ENCODE assay signal across 8 mouse cellular contexts in the genomic region with DNA sequence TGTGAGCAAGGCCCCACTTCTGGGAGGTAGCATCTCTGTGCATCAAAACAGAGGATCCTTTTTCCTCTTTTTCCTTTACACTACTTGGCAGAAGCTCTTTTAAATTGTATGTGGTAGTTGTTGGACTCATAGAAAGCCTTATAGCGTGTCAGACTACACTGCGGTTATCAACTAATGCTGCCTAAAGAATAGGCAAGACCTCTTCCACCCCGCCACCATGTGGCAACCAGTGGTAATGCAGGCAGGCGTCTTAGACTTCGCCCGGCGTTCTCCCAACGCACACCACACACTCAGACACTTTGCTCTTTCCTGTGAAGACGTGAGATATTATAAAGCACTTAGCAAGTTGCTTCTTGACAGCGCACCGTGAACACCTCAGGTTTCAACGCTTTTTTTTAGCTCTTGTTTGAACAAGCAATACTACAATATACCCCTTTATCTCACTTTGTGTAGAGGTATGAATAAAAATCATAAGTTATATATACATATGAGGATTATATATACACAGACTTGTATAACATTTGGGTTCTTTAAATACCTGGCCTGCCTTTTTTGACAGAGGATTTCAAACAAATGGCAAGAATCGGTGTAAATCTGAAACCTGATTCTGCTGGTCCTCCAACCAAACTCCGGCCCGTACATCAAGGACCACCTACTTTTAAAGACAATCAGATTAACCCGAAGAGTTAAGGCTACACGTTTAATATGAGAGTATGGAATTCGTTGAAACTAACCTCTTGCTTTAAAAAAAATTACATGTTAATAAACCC. TPM values are rescaled to one million over a fixed set of nuclear protein-coding genes. Genes with fewer than 3 reads are reported as not detected.
DNase-seq lines count a peak whose midpoint lies in the region; ATAC-seq and TF ChIP-seq lines count a peak whose summit lies in the region.

No protein-coding gene starts in this region.

- no peak for TF ChIP-seq POLR2A in ES-Bruce4 (IDR thresholded peaks at IDR 0.05; ENCODE audit: insufficient read depth, low read length)

- peak; percentile 73 for ATAC-seq in forebrain, embryonic 13.5 days
- ATAC-seq in lung, postnatal 0 days: peak; percentile 61

- WGBS in forebrain, embryonic 13.5 days: 11% methylated on average over 18 of the region's 18 CpGs
- 10% methylated on average over 18 of the region's 18 CpGs for WGBS in lung, postnatal 0 days

- intact Hi-C loops in heart, postnatal 36 days (cut with DNase I): loop anchor here (1.0 to 10.0 kb wide), 8 partner anchors 49 to 499 kb away; a partner anchor contains a TSS

- TF ChIP-seq CTCF in ES-Bruce4 (IDR thresholded peaks at IDR 0.05; ENCODE audit: low read depth, low read length): peak; percentile 78
- TF ChIP-seq CTCF in lung, postnatal 0 days (IDR thresholded peaks at IDR 0.05): peak; percentile 99

- no peak overlapping the region for H3K9ac ChIP-seq in ES-Bruce4 (ENCODE audit: low read depth, poor library complexity, severe bottlenecking)
- H3K9ac ChIP-seq in forebrain, embryonic 13.5 days: no peak overlapping the region
- no peak overlapping the region for H3K9ac ChIP-seq in lung, postnatal 0 days (replicated peaks; ENCODE audit: low read depth)

- no peaks in the 10 kb centered on the region for H3K9me3 ChIP-seq in ES-Bruce4 (replicated peaks; ENCODE audit: control insufficient read depth, insufficient read depth, low read length, poor library complexity, severe bottlenecking)
- H3K9me3 ChIP-seq in forebrain, embryonic 13.5 days (replicated peaks): no peaks in the 10 kb centered on the region
- no peaks in the 10 kb centered on the region for H3K9me3 ChIP-seq in lung, postnatal 0 days (ENCODE audit: low read length)

- H3K27me3 ChIP-seq in ES-Bruce4 (ENCODE audit: control insufficient read depth, insufficient read depth, low read length, poor library complexity, severe bottlenecking): no peaks in the 10 kb centered on the region
- H3K27me3 ChIP-seq in forebrain, embryonic 13.5 days: peaks cover 25% of the 10 kb centered on the region
- no peaks in the 10 kb centered on the region for H3K27me3 ChIP-seq in lung, postnatal 0 days (replicated peaks; ENCODE audit: insufficient read depth, low read length)

- no peak overlapping the region for H3K4me2 ChIP-seq in forebrain, embryonic 13.5 days
- H3K4me2 ChIP-seq in lung, postnatal 0 days (replicated peaks; ENCODE audit: low read depth, low read length): no peak overlapping the region

- peaks cover 11% of the 10 kb centered on the region; the same call in 1 of the 2 replicates for H3K36me3 ChIP-seq in ES-Bruce4 (ENCODE audit: control insufficient read depth, insufficient read depth, low read length, poor library complexity, severe bottlenecking)
- no peaks in the 10 kb centered on the region for H3K36me3 ChIP-seq in forebrain, embryonic 13.5 days (ENCODE audit: poor library complexity, severe bottlenecking)
- no peaks in the 10 kb centered on the region for H3K36me3 ChIP-seq in lung, postnatal 0 days (ENCODE audit: insufficient read depth, low read length)

- H3K27ac ChIP-seq in ES-Bruce4 (ENCODE audit: insufficient read depth, low read length): peak overlapping the region; percentile 29; the same call in 1 of the 2 replicates
- no peak overlapping the region for H3K27ac ChIP-seq in forebrain, embryonic 13.5 days
- no peak overlapping the region for H3K27ac ChIP-seq in lung, postnatal 0 days (ENCODE audit: low read length)

- peak; percentile 75 for DNase-seq in c-Kit-positive CD71-positive TER-119-negative erythroid progenitor cells, embryonic 14.5 days (ENCODE audit: low read depth)
- peak; percentile 84 to 93 for DNase-seq in heart, postnatal 36 days
- DNase-seq in layer of hippocampus, adult 9-10 months (ENCODE audit: low spot score): peak; percentile 80
- DNase-seq in lung, postnatal 0 days (ENCODE audit: low spot score): peak; percentile 82
- DNase-seq in ovary, postnatal 14 days (ENCODE audit: low spot score): peak; percentile 93
- DNase-seq in thymus, postnatal 10 days (ENCODE audit: low spot score in 2 of 2): peak; percentile 86 to 97

- peaks cover 3% of the 10 kb centered on the region for H3K4me1 ChIP-seq in ES-Bruce4 (ENCODE audit: control insufficient read depth, insufficient read depth, low read length)
- H3K4me1 ChIP-seq in forebrain, embryonic 13.5 days: peaks cover 4% of the 10 kb centered on the region; the same call in 1 of the 2 replicates
- H3K4me1 ChIP-seq in lung, postnatal 0 days (ENCODE audit: insufficient read depth, low read depth, low read length): no peaks in the 10 kb centered on the region

- H3K4me3 ChIP-seq in ES-Bruce4 (ENCODE audit: low read depth, low read length): no peak overlapping the region
- H3K4me3 ChIP-seq in forebrain, embryonic 13.5 days: no peak overlapping the region
- no peak overlapping the region for H3K4me3 ChIP-seq in lung, postnatal 0 days (ENCODE audit: low read depth, low read length)

- 0 out of 2 replicates have a peak, but pooled peaks have one; percentile 43 for TF ChIP-seq EP300 in ES-Bruce4 (IDR thresholded peaks at IDR 0.05; ENCODE audit: insufficient read depth, low read depth, low read length)
- TF ChIP-seq EP300 in lung, postnatal 0 days (IDR thresholded peaks at IDR 0.05): no peak; the same call in 1 of the 2 replicates

RNA-seq across cellular contexts. Expression of a gene that starts 23.5 kb away (rescaled TPM):
- polyA plus RNA-seq in ES-Bruce4 (2011; ENCODE audit: insufficient read depth, insufficient read length, low read depth, missing spikeins): 49.6 and 55.9 TPM in 2 replicates
- not detected in 2 replicates for polyA plus RNA-seq in forebrain, embryonic 13.5 days (2015; fragmentation: Nextera tagmentation; extraction: Ambion mirVana)
- total RNA-seq in heart, postnatal 36 days (2021): not detected
- 0.12 TPM in 1 of 2 replicates, not detected in the other for polyA plus RNA-seq in lung, postnatal 0 days (2015; fragmentation: Nextera tagmentation; extraction: Ambion mirVana)

RNA-seq across cellular contexts. Expression of a gene that starts 25.8 kb away (rescaled TPM):
- polyA plus RNA-seq in ES-Bruce4 (2011; ENCODE audit: insufficient read depth, insufficient read length, low read depth, missing spikeins): 3.9 and 5.8 TPM in 2 replicates
- 0.68 and 0.80 TPM in 2 replicates for polyA plus RNA-seq in forebrain, embryonic 13.5 days (2015; fragmentation: Nextera tagmentation; extraction: Ambion mirVana)
- 10 to 100 TPM; 40.7 to 44.9 TPM for total RNA-seq in heart, postnatal 36 days (2021)
- 0.75 and 0.86 TPM in 2 replicates for polyA plus RNA-seq in lung, postnatal 0 days (2015; fragmentation: Nextera tagmentation; extraction: Ambion mirVana)

Comparison
In these comparisons a context has a peak if more than half of its experiments do, and no peak if none do; other contexts are left out.
1. RNA of a gene that starts 23.5 kb away (polyA plus RNA-seq): 49.6 to 55.9 TPM in ES-Bruce4; 0.12 TPM in lung, postnatal 0 days and not detected in forebrain, embryonic 13.5 days; every median in the first group is over 10 times any median in the second.
2. Peak in every context shown above with its lines, with median percentiles within 50 percentile points of each other: DNase-seq.